Mouse (Mus musculus): ENCODE results near the gene Tbl2. TPM values are rescaled to one million over a fixed set of nuclear protein-coding genes. Genes with fewer than 3 reads are reported as not detected.
A peak's percentile ranks its signal among the peaks of the same experiment; 100 is the strongest.

Gene Tbl2
- polyA plus RNA-seq, 1 experiment from 2014 or later = 2.9 TPM

- 85% methylated on average over 4 of the region's 4 CpGs for WGBS (ENCODE audit: missing documents)
- Histone ChIP-seq H3K36me3 (ENCODE audit: inconsistent target) (no peaks in the 10 kb centered on the region), H3K79me2 (ENCODE audit: inconsistent target) (no peaks in the 10 kb centered on the region), H3K4me3 (ENCODE audit: inconsistent target) (no peak overlapping the region), H3K27ac (no peak overlapping the region)
Observed at GRCm38 (mm10) chr5:135129747-135130146, 19.7 kb upstream of the Tbl2 start.

GRCm38 (mm10) chr5:135133736-135134405 is 15.6 kb upstream of the Tbl2 start:
- WGBS (ENCODE audit: missing documents) = 10% methylated on average over 26 of the region's 26 CpGs
- H3K36me3 ChIP-seq (ENCODE audit: inconsistent target) = no peaks in the 10 kb centered on the region
- peak overlapping the region; percentile 21; the same call in 1 of the 2 replicates for H3K27ac ChIP-seq
- H3K4me3 ChIP-seq (ENCODE audit: inconsistent target) = peak overlapping the region; percentile 28
- no peaks in the 10 kb centered on the region for H3K79me2 ChIP-seq (ENCODE audit: inconsistent target)

- H3K36me3 ChIP-seq (ENCODE audit: inconsistent target) = no peaks in the 10 kb centered on the region
- H3K79me2 ChIP-seq (ENCODE audit: inconsistent target) = no peaks in the 10 kb centered on the region
- H3K27ac ChIP-seq = peak overlapping the region; percentile 21; the same call in 1 of the 2 replicates
- 13% methylated on average over 8 of the region's 8 CpGs for WGBS (ENCODE audit: missing documents)
- H3K4me3 ChIP-seq (ENCODE audit: inconsistent target) = peak overlapping the region; percentile 28
Observed at GRCm38 (mm10) chr5:135134534-135134933, 14.9 kb upstream of the Tbl2 start.

- H3K27ac ChIP-seq = no peak overlapping the region
- H3K79me2 ChIP-seq (ENCODE audit: inconsistent target) = no peaks in the 10 kb centered on the region
- WGBS (ENCODE audit: missing documents) = 96% methylated on average over 2 of the region's 2 CpGs
- no peaks in the 10 kb centered on the region for H3K36me3 ChIP-seq (ENCODE audit: inconsistent target)
- no peak overlapping the region for H3K4me3 ChIP-seq (ENCODE audit: inconsistent target)
Observed at GRCm38 (mm10) chr5:135139881-135140280, 9.6 kb upstream of the Tbl2 start.

GRCm38 (mm10) chr5:135144469-135144868 is 5.0 kb upstream of the Tbl2 start:
- WGBS (ENCODE audit: missing documents) = 77% methylated on average over 4 of the region's 4 CpGs
- no peak overlapping the region for H3K4me3 ChIP-seq (ENCODE audit: inconsistent target)

GRCm38 (mm10) chr5:135145532-135145931 is 3.9 kb upstream of the Tbl2 start:
- Histone ChIP-seq H3K79me2 (ENCODE audit: inconsistent target) (peaks cover 8% of the 10 kb centered on the region; the same call in 1 of the 2 replicates), H3K27ac (no peak overlapping the region), H3K4me3 (ENCODE audit: inconsistent target) (no peak overlapping the region), H3K36me3 (ENCODE audit: inconsistent target) (no peaks in the 10 kb centered on the region)
- WGBS (ENCODE audit: missing documents) = 15% methylated on average over 3 of the region's 3 CpGs

More at GRCm38 (mm10) chr5:135144469-135144868, 5.0 kb upstream of the Tbl2 start:
- Histone ChIP-seq H3K36me3 (ENCODE audit: inconsistent target) (no peaks in the 10 kb centered on the region), H3K79me2 (ENCODE audit: inconsistent target) (no peaks in the 10 kb centered on the region), H3K27ac (no peak overlapping the region)

GRCm38 (mm10) chr5:135145955-135146354 is 3.5 kb upstream of the Tbl2 start:
- Histone ChIP-seq H3K36me3 (ENCODE audit: inconsistent target) (no peaks in the 10 kb centered on the region), H3K4me3 (ENCODE audit: inconsistent target) (no peak overlapping the region), H3K79me2 (ENCODE audit: inconsistent target) (peaks cover 12% of the 10 kb centered on the region; the same call in 1 of the 2 replicates), H3K27ac (no peak overlapping the region)

- H3K27ac ChIP-seq = peak overlapping the region; percentile 83
- no peaks in the 10 kb centered on the region for H3K36me3 ChIP-seq (ENCODE audit: inconsistent target)
- peak overlapping the region; percentile 59 for H3K4me3 ChIP-seq (ENCODE audit: inconsistent target)
- peaks cover 15% of the 10 kb centered on the region; the same call in 1 of the 2 replicates for H3K79me2 ChIP-seq (ENCODE audit: inconsistent target)
- under 1% methylated on average over 13 of the region's 13 CpGs for WGBS (ENCODE audit: missing documents)
Observed at GRCm38 (mm10) chr5:135148715-135149052, 773 bp upstream of the Tbl2 start.

GRCm38 (mm10) chr5:135149820-135150178 is 342 bp downstream of the Tbl2 start:
- WGBS (ENCODE audit: missing documents) = under 1% methylated on average over 23 of the region's 23 CpGs
- peak overlapping the region; percentile 27; the same call in 1 of the 2 replicates for H3K27ac ChIP-seq

GRCm38 (mm10) chr5:135156496-135156895 is 7.0 kb downstream of the Tbl2 start:
- 95% methylated on average over 4 of the region's 4 CpGs for WGBS (ENCODE audit: missing documents)
- H3K4me3 ChIP-seq (ENCODE audit: inconsistent target) = no peak overlapping the region
- H3K79me2 ChIP-seq (ENCODE audit: inconsistent target) = no peaks in the 10 kb centered on the region
- H3K36me3 ChIP-seq (ENCODE audit: inconsistent target) = peaks cover 12% of the 10 kb centered on the region; the same call in 1 of the 2 replicates
- no peak overlapping the region for H3K27ac ChIP-seq

More at GRCm38 (mm10) chr5:135149820-135150178, 342 bp downstream of the Tbl2 start:
- Histone ChIP-seq H3K4me3 (ENCODE audit: inconsistent target) (peak overlapping the region; percentile 87), H3K79me2 (ENCODE audit: inconsistent target) (peaks cover 15% of the 10 kb centered on the region; the same call in 1 of the 2 replicates), H3K36me3 (ENCODE audit: inconsistent target) (0 out of 2 replicates have a peak, but pooled peaks cover under 1% of the 10 kb centered on the region)

GRCm38 (mm10) chr5:135161221-135161620 is 11.8 kb downstream of the Tbl2 start:
- H3K36me3 ChIP-seq (ENCODE audit: inconsistent target) = peaks cover 6% of the 10 kb centered on the region; the same call in 1 of the 2 replicates
- H3K4me3 ChIP-seq (ENCODE audit: inconsistent target) = no peak overlapping the region
- WGBS (ENCODE audit: missing documents) = 71% methylated on average over 4 of the region's 4 CpGs
- H3K79me2 ChIP-seq (ENCODE audit: inconsistent target) = no peaks in the 10 kb centered on the region
- H3K27ac ChIP-seq = no peak overlapping the region

GRCm38 (mm10) chr5:135161650-135162049 is 12.2 kb downstream of the Tbl2 start:
- no peak overlapping the region for H3K4me3 ChIP-seq (ENCODE audit: inconsistent target)
- no peaks in the 10 kb centered on the region for H3K79me2 ChIP-seq (ENCODE audit: inconsistent target)
- no peak overlapping the region for H3K27ac ChIP-seq
- H3K36me3 ChIP-seq (ENCODE audit: inconsistent target) = peaks cover 1% of the 10 kb centered on the region; the same call in 1 of the 2 replicates
- WGBS (ENCODE audit: missing documents) = 96% methylated on average over 7 of the region's 7 CpGs

- WGBS (ENCODE audit: missing documents) = 94% methylated on average over 8 of the region's 8 CpGs
- no peaks in the 10 kb centered on the region for H3K79me2 ChIP-seq (ENCODE audit: inconsistent target)
- no peak overlapping the region for H3K27ac ChIP-seq
- H3K4me3 ChIP-seq (ENCODE audit: inconsistent target) = no peak overlapping the region
- no peaks in the 10 kb centered on the region for H3K36me3 ChIP-seq (ENCODE audit: inconsistent target)
Observed at GRCm38 (mm10) chr5:135162361-135162760, 12.9 kb downstream of the Tbl2 start.

GRCm38 (mm10) chr5:135162821-135163220 is 13.4 kb downstream of the Tbl2 start:
- no peak overlapping the region for H3K4me3 ChIP-seq (ENCODE audit: inconsistent target)
- no peaks in the 10 kb centered on the region for H3K79me2 ChIP-seq (ENCODE audit: inconsistent target)
- 90% methylated on average over 6 of the region's 6 CpGs for WGBS (ENCODE audit: missing documents)
- H3K27ac ChIP-seq = no peak overlapping the region
- H3K36me3 ChIP-seq (ENCODE audit: inconsistent target) = no peaks in the 10 kb centered on the region

- no peak overlapping the region for H3K27ac ChIP-seq
- 100% methylated on average over 4 of the region's 4 CpGs for WGBS (ENCODE audit: missing documents)
- no peak overlapping the region for H3K4me3 ChIP-seq (ENCODE audit: inconsistent target)
- H3K36me3 ChIP-seq (ENCODE audit: inconsistent target) = peaks cover 7% of the 10 kb centered on the region; the same call in 1 of the 2 replicates
- peaks cover 30% of the 10 kb centered on the region for H3K79me2 ChIP-seq (ENCODE audit: inconsistent target)
Observed at GRCm38 (mm10) chr5:135166909-135167308, 17.5 kb downstream of the Tbl2 start.

Measured in macrophage (primary cell).